Mouse (Mus musculus): ENCODE data around the gene Rfc3.
"Not testable (repeated sequence)": the region's sequence is repeated elsewhere in the genome, so short reads cannot be mapped to it uniquely, and the experiment has no call there.

The Rfc3 gene

DNA sequence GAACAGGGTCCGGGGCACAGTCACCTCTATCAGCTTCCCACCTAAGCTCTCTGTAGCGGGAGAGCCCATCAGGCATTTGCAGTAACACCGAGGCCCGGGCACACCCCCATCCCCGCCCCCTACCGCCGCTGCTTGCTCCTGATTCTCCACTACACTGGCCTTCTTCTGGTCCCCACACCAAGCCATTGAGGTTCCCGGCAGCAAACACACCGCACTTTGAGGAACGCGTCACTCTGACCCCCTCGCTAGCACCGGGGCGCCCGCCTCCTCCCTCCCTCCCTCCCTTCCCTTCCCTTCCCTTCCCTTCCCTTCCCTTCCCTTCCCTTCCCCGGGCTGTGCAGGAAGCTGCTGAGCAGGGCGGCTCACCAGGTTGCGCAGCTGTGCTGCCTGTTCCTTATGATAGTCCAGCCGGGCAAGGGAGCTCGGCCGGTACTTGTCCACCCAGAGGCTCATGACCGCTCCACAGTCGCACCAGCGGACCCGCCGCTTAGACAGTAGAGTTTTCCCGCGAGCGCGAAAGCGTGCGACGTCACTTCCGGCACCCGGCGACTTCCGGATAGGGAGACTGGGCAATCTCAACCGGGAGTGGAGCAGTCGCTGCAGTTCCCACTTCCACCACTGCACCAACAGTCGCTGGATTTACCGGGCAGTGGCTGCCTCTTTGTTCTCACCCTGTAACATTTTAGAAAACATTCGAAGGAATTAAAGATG is at the start of gene Rfc3:
Rfc3 (minus strand) TSS at position 543 of the 711 bp plus-strand sequence.
- peak; percentile 89 for DNase-seq

DNA sequence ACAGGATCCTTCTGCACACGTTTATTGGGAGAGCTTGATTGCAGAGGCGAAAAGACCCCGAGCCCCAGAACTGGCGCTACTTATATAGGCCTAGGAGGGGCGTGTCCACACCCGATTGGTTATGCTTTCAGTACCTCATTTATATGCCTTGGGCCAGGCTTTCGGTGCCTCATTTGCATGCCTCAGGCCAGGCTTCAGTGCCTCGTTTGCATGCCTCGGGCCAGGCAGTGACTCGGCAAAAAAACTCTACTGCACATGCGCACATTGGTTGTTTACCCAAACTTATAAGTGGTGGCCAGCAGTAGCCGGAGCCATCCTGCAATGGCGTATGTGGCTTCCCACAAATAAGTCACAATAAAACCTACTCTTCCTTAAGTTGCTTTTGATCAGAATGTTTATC is 42.6 kb upstream of the Rfc3 start:
- not testable (repeated sequence) for DNase-seq

DNA sequence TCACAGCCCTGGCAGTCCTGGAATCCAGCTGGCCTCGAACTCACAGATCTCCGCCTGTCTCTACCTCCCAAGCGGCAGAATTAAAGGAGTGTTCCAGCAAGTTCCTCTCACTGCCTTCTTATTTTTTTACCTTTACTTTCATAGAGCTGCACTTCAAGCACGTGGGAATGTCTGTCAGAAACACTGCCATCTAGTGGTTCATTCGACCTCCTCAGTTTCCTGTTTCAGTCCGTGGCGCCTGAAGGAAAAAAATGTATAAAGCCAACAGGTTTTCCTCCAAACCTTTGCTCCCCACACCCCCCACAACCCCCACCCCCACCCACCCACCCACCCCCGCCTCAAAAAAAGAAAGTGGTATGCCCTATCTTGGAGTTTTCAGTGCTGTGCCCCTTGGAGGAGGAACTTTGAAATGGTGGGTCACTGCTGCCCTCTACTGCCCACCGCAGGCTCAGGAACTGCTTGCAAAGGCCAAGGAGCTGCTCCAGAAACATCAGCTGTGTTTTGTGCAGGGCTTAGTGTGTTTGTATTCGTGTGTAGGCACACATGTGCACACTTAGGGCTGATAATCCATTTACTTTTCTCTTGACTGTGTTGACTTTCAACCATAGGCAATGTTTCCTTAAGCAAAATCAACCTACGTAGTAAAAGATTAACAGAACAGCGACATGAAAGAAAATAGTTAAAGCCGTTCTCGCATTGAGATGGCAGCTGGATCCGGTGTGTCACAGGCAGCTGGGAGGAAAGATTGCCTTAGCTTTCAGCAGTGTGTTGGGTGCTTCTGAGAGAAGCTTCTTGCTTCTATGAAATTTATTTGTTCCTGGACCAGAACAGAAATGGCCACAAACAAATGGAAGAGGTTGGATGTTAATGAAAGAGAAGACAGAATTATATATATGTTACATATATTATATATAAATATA is 35.8 kb upstream of the Rfc3 start:
- peak; percentile 36 for DNase-seq

DNA sequence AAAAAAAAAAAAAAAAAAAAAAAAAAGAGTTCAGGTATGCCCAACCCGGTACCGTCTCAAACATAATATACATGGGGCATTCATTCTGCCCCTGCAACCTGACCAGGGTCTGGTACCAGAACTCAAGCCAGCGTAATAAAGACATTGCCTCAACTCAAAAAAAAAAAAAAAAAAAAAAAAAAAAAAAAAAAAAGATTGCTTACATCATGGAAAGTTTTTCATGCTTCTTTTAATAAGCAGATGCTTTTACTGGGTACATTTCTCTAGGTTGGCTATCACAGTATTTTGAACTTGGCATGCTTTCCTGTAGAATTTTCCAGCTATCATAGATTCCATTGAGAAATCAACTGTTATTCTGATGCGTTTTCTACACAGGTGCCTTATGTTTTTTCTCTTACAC is 11.2 kb upstream of the Rfc3 start:
- DNase-seq = no peak

DNA sequence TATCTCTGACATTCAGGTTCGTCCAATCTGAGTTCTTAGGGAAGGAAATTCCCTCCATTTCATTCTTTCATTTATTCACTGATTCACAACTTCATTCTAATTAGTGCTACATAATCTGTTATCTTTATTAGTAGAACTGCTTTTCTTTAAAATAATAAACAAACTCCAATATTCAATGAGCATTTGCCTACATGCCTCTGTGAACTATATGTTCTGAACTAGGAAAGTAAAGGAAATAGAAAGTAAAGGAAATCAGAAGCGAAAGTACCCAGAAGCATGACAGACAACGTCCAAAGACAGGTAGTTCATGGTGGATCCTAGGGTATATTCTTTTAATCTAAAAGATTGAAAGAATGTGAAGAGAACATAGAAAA is 356 bp upstream of the Rfc3 start:
- DNase-seq = no peak

- DNase-seq = no peak
Measured at GRCm38 (mm10) chr5:151644845-151645244, 6.2 kb downstream of the Rfc3 start.

- DNase-seq = no peak
Measured at GRCm38 (mm10) chr5:151642867-151643266, 8.2 kb downstream of the Rfc3 start.

- no peak for DNase-seq
Measured at GRCm38 (mm10) chr5:151642102-151642501, 8.9 kb downstream of the Rfc3 start.

DNA sequence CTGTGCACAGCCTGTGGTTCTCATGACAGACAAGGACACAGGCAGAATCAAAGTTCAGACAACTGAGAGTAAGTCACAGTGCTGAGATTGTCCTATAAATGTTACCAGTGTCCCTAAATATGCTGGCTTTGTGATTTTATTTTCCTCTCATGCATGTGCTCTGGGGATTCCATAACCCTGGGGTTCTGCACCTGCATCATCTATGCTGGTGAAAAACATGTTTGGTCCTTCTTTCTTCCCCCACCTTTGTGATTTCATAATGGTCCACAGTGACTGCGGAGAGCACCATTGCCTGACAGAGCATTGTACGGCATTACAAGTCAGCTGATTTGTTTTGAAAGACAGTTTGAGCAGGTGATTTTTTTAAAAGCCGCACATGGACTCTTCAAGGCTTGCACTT is 45.1 kb downstream of the Rfc3 start, which contains the start of gene Vmn2r18:
Vmn2r18 (minus strand) TSS at position 101 of the 400 bp plus-strand sequence.
- DNase-seq = no peak

DNA sequence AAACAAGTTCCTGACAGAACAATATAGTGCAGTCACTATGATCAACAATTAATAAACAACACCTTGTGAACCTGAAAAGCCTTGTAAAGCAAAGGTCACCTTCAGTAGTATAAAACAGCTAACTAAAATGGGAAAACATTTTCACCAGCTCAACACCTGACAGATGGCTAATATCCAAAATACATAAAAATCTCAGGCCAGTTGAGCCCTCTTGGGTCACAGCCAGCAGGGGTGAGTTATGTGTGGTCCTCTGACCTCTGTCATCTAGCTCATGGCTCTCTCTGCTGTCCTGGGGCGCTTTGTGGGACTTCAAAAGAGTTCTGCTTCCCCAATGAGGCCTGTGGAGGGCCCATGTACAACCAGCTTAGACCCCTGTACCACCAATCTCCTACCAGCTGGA is 49.3 kb downstream of the Rfc3 start:
- no peak for DNase-seq

Measured in cerebellum, adult 11 months (tissue).